In the genomic region with DNA sequence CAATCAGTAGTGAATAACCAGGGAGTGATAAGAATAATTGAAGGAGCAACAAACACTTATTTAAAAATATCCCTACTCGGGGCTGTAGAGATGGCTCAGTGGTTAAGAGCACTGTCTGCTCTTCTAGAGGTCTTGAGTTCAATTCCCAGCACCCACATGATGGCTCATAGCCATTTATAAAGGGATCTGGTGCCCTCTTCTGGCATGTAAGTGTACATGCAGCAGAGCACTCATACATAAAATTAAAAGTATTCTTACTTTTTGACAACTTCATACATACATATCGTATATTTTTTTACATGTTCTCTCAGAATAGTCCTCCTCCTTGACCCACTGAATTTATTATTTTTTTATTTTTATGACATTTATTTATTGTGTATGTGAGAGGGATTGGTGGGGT, we compare ENCODE assay signal across 21 mouse cellular contexts. TPM values are rescaled to one million over a fixed set of nuclear protein-coding genes. Genes with fewer than 3 reads are reported as not detected.
"Had no signal": no experiment of that assay in that cellular context is flagged by ENCODE, and none has a peak within 500 bp of the region (broad histone marks: within the 10 kb centered on the region; RNA-seq: fewer than 3 reads in every experiment).

No protein-coding gene starts in this region.

- H3K4me3 ChIP-seq: limb, embryonic 10.5 days; limb, embryonic 13.5 days; liver, embryonic 13.5 days; midbrain, embryonic 13.5 days; stomach, embryonic 15.5 days had no signal

- H3K27ac ChIP-seq: kidney, postnatal 0 days; limb, embryonic 10.5 days; limb, embryonic 13.5 days; liver, embryonic 13.5 days; macrophage; midbrain, embryonic 13.5 days; stomach, embryonic 15.5 days had no signal

- ATAC-seq: lung, postnatal 0 days; midbrain, embryonic 13.5 days; midbrain, embryonic 16.5 days had no signal

- DNase-seq: kidney, adult 2 months; kidney, postnatal 25 days; liver; liver, embryonic 13.5 days; lung, embryonic 14.5 days; right cerebral cortex, postnatal 25 days; spleen, adult 18-20 months; thymus, adult 18-20 months; thymus, postnatal 36 days had no signal

- H3K4me2 ChIP-seq: limb, embryonic 13.5 days; liver, embryonic 13.5 days; lung, embryonic 14.5 days; midbrain, embryonic 13.5 days; stomach, embryonic 15.5 days had no signal

- H3K27me3 ChIP-seq: stomach, embryonic 15.5 days had no signal

- H3K9ac ChIP-seq: limb, embryonic 13.5 days; liver, embryonic 13.5 days; lung, embryonic 14.5 days; midbrain, embryonic 13.5 days; stomach, embryonic 15.5 days had no signal

- H3K4me1 ChIP-seq: stomach, embryonic 15.5 days had no signal

- H3K36me3 ChIP-seq: limb, embryonic 10.5 days; limb, embryonic 13.5 days; liver, embryonic 13.5 days; midbrain, embryonic 13.5 days; stomach, embryonic 15.5 days had no signal

- H3K9me3 ChIP-seq: limb, embryonic 10.5 days; limb, embryonic 13.5 days; liver, embryonic 13.5 days; midbrain, embryonic 13.5 days; stomach, embryonic 15.5 days had no signal

RNA-seq across cellular contexts. Expression of a gene that starts 30.5 kb away (rescaled TPM):
- total RNA-seq: megakaryocyte, adult 5-6 weeks had no signal
- polyA plus RNA-seq: kidney, adult 2 months; kidney, embryonic 14.5 days; kidney, postnatal 0 days; liver, embryonic 13.5 days; lung, postnatal 0 days; macrophage; neural tube, embryonic 14.5 days; urinary bladder, adult 2 months had no signal

RNA-seq across cellular contexts. Expression of a gene that starts 49.1 kb away (rescaled TPM):
- total RNA-seq: megakaryocyte, adult 5-6 weeks had no signal
- polyA plus RNA-seq: kidney, embryonic 14.5 days; kidney, postnatal 0 days; lung, embryonic 14.5 days; lung, postnatal 0 days; macrophage; neural tube, embryonic 14.5 days had no signal
